Mouse (Mus musculus) ES-CJ7 (cell line): Measurements from ENCODE around the gene Thbs1.

Source experiments
- DNase-seq: peaks from one replicate; pipeline ENCODE4 v3.0.0; 2011; ENCODE audit warnings: low read depth, low spot score

Thbs1 gene

DNA sequence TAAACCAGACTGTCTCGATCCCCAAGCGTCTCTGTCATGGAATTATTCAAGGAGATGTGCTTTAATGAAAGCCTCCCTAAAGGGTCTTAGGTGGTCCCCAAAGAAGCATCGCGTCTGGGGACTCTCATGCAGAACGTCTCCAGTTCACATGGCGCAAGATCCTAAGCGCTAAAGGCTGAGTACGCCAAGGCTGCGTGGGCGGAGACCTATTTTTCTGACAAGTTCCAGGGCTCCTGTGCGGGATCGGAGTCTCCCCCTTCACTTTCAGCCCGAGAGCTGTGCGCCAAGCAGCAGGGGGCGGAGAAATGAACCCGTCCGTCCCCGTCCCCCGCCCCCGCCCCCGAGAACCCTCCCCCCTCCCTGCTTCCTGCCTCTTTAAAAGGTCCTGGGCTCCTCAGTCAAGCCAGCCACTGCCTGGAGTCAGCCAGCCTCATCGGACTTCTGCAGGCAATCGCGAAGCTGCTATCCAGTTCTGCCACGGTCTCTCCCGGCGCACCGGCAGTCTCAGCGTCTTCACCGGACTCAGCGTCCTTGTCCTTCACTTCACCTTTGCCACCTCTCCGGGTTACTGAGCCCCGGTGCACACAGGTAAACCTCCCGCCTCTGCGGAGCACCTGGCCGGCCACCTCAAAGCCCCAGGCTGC lies at the start of gene Thbs1:
Gene Thbs1 (plus strand): TSS at position 389 of the 644 bp plus-strand sequence.
- peak; percentile 65 for DNase-seq

DNA sequence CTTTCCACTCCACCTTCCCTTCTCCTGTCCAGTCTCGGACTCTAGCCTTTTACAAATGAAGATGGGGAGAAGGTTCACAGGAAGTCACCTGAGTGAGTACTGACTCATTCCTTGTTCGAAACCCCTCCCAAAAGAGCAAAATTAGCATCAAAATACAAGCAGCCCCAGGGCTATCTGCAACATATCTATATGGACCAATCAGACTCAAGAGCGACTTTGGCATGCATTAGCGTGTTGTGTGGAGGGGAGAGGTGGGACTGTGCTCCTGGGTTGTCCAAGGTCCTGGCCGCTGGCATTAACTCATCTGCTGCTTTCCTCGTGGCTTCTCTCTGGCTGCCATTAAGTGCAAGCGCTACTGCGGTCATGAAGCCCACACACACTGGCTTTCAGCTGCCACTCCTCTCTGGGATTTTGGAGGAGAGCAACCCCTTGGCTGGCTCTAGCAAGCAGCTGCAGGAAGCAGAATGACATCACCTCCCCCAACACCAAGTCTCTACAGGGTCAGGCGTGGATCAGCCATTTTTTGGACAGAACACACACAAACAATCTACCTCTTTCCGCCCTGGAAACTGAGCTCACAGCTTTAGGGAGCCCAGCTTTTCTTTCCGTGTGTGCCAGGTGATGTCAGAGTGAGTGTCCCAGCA lies 47.4 kb upstream of the Thbs1 start:
- DNase-seq = peak; percentile 76

DNA sequence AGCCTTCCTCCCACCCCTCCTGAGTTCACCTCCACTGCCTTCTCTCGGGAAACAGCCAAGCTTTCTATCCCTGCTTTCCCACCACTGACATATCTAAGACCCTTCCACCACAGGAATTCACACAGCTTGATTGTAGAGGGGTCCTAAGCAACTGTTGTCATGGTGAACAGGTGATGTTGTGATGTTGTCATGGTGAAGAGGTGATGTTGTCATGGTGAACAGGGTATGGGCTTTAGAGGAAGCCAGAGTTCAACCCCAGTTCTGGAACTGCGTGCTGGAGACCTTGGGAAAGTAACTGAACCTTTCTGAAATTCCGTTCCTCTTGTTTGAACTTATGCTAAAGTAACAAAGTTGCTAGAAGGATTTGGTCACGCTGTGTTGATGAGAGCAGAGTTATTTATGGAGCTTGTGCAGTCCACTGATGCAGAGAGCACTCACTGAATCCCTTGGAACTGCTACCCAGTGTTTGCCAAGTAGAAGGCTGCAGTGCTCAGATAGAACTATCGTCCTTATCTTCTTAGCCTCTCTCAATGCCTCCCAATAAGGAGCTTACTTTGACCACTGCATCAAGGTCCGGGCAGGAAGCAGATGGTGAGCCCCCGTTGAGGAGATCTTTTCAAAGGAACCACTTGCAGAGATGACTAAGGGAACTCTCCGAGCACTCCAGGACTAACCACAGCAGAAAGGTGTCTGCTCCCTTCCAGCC lies 45.5 kb upstream of the Thbs1 start:
- no peak for DNase-seq

DNA sequence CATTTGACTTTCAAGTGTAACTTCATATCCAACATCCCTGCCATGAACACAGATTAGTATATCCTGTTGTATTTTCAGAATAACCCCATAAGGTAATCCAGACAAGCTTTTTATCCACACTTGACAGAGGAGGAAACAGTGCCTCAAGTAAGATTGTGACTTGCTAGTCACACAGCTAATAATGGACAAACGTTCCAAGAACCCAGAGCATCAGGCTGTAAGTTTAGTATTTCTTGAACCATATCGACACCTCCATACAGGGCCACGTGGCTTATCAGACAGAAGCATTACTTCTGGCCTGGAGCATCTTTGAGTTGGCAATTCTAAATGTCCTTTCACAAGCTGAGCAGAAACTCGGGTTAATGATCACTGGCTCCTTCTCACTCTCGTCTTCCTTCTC lies 41.7 kb upstream of the Thbs1 start:
- no peak for DNase-seq

DNA sequence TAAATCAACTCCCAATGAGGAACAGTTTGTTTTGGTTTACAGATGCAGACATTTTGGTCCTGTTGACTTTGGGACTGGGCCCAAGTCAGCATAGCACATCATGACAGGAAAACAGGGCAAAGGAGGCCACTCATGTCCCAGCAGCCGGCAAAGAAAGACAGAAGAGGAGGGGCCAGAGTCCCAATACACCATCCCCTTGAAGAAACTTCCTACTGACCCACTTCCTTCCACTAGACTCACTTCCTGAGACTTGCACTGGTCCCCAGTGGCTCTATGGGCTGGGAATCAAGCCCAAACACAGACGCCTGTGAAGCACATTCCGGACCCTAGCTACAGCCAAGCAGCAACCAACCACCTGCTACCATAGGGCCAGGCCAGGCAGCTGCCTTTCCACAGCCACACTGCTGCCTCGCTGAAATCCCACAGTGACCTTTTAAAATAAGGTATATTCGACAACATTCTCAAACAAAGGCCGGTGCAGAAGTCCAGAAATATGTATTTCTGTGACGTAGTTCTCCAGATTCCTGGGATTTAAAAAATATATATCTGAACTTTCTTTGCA lies 38.8 kb upstream of the Thbs1 start:
- no peak for DNase-seq

DNA sequence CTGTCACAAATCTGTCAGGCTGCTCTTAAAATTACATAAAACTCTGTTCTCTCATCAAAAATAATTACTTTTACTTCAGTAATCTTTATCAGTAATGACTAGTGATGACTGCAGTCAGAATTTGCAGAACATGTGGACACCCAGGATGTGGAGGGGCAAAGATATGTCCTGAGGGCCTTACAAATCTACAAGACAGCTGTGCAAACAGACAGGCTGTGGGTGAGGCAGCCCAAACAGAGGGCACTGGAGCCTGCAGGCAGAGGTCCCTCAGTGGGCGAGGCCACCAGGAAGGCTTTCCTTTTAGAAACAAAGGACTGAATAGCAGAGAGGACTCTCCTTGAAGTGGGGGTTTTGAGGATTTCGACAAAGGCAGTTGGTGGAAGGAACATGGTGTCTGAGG lies 37.6 kb upstream of the Thbs1 start:
- DNase-seq = no peak

DNA sequence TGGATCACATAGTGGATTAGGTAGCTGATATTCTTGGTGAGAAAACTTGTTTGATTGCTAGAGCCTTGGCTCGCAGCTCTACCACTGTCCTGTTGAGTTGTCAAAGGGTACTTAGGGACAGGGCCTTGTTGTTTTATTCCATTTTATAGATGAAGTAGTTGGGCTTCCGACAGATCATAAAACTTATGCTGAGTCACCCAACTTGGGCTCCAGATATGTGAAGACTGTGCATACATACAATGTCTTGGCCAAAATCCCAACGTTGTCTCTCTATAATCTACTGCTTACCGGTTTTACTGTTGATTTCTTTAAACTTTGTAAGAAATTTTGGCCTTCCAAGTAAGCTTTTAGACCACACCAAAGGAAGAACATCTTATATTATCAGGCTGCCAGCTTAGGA lies 36.5 kb upstream of the Thbs1 start:
- DNase-seq = no peak

DNA sequence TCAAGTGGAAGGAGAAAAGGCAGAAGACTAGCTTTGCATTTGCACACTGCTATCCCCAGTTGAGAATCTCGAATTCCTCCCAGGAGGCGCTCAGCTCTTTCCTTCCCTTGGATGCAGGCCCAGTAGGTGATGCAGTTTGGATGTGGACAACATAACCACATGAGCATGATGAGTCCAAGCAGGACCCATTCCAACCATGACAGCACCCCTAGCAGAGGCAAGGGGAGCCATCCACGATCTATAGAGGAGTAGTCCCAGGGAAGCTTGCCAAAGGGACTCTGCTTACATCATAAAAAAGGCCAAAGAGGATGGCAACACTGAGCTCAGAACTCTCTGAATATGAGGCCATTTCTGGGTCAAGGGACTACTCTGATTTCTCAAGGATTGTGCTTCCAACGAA lies 32.5 kb upstream of the Thbs1 start:
- DNase-seq = no peak

DNA sequence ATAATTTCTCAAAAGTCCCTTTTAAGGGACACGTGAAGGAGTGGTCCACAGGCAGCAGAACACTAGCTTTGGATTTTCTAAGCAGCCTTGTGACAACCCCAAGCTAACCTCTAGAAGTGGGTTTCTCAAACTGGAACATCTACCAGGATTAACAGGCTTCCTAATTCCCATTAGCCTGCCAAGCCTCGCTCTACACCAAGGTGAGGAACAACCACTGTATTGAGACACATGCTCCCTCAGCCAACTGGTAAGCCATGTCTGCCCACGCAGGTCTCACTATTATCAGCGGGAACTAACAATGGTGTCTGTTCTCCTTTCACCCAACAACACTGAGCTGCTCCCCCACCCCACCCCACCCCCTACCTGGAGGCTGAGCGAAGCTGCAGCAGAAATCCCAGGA lies 30.1 kb upstream of the Thbs1 start:
- DNase-seq = no peak

DNA sequence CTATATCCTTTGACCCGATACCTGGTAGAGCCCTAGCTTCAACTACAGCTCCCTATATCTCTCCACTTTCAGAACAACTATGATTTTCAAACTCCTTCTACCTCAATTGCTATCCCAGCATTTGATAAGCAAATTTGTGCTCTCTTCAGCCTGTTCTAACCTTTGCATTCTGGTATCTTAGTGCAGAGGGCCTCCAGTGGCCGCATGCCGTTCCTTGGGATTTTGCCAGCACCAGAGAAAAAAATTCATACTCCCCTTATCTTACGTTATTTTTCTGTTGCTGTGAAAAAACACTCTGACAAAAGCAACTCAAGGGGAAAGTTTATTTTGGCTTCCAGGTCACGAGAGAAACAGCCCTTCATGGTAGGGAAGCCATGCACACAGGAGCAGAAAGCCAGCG lies 28.0 kb upstream of the Thbs1 start:
- DNase-seq = no peak

DNA sequence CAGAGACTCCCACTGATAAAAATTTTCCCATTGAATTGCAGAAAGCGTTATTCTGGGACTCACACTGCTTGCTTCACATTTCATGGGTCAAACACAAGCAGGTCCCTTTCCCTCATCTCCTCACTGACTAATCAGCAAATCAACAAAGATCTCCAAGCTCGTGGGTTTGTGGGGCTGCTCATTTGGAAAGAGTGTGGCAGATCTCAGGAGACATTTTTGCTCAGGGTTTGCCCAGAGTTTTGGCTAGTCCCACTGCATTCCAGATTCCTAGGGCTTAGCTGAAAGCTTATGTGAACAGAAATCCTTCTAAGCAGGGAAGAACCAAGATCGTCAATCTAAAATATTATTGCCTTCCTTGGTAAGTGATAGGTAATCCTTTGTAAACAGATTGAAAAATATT lies 27.0 kb upstream of the Thbs1 start:
- DNase-seq = no peak

DNA sequence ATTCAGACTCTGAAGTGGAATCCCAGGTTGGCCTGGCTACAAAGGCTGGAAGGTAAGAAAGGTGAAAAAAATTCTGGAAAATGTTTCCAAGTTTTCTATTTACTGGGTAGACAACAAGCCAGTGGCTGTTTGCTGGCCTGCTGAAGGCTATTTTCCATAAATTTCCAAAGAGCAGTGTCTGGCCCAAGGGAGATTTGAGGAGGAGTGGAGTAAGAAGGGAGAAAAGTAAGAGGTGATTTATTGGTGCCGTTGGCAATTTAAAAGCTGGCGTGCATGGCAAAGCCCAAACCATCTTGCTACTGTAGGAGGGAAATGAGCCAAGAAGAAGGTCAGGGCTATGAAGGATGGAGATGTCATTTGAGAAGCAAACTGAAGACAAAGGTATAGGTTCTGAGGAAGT lies 26.0 kb upstream of the Thbs1 start:
- DNase-seq = no peak

DNA sequence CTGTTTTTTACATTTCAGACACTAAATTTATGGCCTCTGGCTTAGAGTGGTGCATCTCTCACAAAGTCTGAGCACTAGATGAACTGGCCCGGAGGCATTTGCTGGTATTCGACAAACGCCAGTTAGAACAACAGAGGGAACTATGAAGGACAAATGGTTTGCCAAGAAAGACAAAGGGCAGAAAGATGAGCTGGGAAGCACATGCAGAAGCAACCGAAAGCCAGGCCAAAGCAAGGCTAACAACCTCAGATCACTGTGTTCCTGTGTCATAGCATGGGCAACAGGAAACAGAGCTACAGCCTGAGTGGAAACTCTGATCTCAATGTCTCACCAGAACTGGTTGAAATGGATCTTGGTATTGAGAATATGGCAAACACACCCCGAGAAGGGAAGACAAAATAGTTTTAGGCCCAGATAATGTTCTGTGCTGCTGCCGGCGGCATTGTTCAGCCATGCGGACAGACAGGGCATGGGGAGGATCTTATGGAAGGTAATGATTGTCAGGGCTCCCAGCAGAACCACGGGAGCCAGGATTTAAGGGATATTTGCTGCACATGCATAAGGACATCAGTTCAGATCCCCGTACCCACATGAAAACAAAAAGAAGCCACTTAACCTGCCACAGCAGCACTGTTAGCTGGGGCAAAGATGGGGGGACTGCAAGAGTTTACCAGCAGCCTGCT lies 24.5 kb upstream of the Thbs1 start:
- no peak for DNase-seq

DNA sequence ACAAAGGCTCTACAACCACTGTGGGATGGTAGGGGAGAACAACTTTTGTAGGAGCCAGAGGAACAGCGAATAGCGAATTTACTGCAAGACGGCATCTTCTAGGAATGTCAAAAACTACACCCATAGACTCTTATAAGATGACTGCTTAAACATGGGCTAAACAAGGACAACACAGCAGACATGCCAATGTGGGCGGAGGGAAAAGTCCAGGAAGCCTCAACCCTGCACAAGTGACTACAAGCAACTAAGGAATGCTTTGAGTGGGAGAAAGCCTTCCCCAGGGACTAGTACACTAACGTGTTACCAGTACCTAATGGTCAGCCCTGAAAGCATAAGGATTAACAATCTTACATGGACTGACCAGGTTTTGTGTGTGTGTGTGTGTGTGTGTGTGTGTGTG lies 20.4 kb upstream of the Thbs1 start:
- no peak for DNase-seq

DNA sequence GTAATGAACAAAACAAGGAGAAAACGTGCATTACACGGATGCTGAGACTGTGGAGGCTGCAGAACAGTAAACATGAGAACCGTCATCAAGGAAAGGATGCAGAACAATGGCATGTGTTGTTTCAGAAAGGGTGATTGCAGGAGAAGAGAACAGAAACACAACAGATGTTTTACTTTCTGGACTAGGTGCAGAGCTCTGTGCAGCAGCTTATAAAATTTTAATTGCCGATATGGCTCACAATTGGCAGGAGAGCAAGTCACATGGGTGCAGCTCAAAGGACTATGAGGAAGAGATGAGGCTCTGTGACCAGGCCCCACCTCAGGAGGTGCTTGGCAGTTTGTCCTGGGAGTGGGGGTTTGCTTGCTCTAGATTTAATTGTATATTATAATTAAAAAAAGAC lies 12.6 kb upstream of the Thbs1 start:
- DNase-seq = no peak

DNA sequence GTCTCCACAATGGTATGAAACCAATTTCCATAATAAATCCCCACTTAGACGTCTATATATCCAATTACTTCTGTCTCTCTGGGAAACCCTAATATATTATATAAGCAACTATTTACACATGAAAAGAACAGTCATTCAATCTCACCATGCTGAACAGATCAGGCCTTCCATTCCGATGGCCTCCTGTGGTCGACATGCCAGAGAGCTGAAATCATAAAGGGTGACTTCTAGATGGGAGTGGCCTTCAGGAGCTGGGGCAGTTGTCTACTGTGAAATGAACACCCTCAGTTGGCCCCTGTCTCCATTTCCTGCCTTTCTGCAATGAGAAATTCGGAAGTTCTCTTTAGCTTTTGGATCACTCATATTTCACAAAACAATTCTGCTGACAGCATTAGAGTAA lies 9.5 kb upstream of the Thbs1 start:
- DNase-seq = no peak

DNA sequence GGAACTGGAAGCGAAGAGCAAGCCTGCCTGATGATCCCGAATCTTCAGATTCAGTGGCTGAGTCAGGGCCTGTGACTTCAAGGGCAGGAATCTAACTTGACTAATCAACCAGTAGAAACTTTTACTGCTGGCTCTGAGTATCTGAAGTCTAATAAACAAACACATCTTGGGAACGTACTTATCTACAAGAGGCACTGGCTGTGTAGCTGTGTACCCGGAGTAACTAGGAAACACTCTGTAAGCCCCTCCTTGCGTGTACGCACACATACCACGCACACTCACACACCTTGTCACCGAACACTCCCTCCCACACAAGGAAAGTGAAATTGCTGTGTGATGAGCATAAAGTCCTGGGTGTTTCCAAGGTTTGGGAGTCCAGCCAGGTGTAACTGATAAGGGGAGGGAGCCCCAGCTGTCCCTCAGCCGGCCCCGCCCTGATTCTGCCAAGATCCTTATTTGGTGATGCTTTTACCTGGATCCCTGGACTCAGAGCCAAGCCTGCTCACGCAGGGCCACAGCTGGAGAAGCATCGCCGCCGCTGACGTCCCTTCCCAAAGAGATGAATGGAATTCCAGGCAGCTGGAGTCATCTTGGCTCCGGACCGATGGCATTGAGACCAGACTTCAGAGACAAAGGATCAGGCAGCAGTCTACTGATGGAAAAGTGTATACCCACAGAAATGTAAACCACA lies 1.3 kb upstream of the Thbs1 start:
- peak; percentile 42 for DNase-seq

DNA sequence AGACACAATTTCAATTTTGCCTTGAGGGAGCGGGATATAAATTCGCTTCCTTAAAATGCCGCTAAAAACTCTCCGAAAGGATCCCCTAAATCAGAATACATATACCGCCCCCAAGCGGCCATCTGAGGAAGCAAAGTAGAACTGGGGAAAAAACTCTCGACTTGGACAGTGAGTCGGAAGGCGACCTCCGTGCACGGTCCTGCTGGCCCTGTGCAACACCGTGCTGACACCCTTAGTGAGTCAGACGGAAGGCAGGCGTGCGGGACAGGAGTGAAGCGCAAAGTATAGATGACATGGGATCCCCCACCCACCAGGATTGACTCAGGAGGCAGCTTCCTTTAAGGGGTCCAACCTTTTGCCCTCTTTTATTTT lies 574 bp upstream of the Thbs1 start:
- peak; percentile 69 for DNase-seq

DNA sequence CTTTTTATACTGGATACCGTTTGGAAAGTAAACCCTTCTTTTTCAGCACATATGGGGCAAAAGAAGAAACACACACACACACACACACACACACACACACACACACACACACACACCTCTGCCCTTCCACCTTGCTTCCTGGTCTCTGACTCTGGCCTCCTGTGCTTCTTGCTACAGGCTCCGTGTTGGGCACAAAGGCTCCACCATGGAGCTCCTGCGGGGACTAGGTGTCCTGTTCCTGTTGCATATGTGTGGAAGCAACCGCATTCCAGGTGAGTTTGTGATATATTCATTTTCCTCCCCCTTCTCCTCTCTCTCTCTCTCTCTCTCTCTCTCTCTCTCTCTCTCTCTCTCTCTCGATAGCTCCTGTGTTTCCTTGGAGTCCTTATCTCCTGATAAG lies 762 bp downstream of the Thbs1 start:
- DNase-seq = no peak

DNA sequence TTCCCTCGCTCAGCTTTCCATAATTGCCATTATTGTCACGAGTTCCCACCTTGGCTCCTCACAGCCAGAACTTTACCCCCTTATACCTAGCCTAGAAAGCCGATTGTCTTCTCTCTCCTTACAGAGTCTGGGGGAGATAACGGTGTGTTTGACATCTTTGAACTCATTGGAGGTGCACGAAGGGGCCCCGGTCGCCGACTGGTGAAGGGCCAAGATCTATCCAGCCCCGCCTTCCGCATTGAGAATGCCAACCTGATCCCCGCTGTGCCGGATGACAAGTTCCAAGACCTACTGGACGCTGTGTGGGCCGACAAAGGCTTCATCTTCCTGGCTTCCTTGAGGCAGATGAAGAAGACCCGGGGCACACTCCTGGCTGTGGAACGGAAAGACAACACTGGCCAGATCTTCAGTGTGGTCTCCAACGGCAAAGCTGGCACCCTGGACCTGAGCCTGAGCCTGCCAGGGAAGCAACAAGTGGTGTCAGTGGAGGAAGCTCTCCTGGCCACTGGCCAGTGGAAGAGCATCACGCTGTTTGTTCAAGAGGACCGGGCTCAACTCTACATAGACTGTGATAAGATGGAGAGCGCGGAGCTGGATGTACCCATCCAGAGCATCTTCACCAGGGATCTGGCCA lies 1.3 kb downstream of the Thbs1 start:
- DNase-seq = no peak

DNA sequence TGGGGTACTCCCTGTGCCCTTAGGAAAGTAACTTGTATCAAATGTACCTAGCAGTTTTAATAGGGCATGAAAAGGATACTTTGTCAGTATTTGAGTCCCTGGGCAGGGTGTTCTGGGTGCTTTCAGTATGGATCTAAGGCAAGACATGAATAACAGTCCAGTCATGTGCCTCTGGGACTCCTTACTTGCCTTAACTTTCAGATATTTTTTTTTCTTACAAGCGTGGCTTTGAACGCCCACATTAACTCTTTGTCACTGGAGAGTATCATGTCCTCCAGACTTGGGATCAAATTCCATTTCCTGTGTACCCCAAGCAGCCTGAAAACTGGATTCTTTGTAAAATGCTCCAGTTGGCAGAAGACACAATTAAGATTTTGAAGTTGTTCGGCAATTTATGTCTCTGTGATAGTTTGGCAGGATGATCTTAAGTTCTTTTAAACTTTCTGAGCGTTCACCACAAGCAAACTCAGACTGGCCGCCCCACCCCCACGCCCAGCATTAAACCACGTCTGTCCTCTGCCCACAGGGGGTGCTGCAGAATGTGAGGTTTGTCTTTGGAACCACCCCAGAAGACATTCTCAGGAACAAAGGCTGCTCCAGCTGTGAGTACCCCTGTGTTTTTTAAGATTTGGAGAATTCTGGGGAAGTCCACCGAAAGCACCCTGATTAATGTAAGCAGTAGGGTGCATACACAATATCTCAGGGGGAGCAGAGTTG lies 2.3 kb downstream of the Thbs1 start:
- no peak for DNase-seq
